Mouse (Mus musculus) erythroid progenitor cell, adult 5-6 weeks (primary cell): Measurements from ENCODE around the gene Nacc1. TPM values are rescaled to one million over a fixed set of nuclear protein-coding genes. Genes with fewer than 3 reads are reported as not detected.
A peak's percentile ranks its signal among the peaks of the same experiment; 100 is the strongest.

Experiments used
- ATAC-seq: replicated peaks from 2 replicates; pipeline ENCODE4 v1.8.0; 2016; ENCODE audit warnings: moderate number of reproducible peaks, mild to moderate bottlenecking, moderate TSS enrichment, inconsistent platforms; ENCODE audit not compliant: poor library complexity, low FRiP score, severe bottlenecking
- total RNA-seq, 2 experiments: library from RNA; stranded (forward) in 1 of 2; stranded (reverse) in 1 of 2; fragments of 150-400 nt in 1 of 2; fragments of 186-747, 209-891 nt in 1 of 2; gene quantifications; 2 replicates each; pipeline versions ENCODE4 v1.2.3 to v1.2.4; 2015 to 2017; ENCODE audit warnings: low replicate concordance in 2 of 2

Nacc1 gene
- total RNA-seq, 2 experiments from 2014 or later, result 16.9 to 24.3 TPM

DNA sequence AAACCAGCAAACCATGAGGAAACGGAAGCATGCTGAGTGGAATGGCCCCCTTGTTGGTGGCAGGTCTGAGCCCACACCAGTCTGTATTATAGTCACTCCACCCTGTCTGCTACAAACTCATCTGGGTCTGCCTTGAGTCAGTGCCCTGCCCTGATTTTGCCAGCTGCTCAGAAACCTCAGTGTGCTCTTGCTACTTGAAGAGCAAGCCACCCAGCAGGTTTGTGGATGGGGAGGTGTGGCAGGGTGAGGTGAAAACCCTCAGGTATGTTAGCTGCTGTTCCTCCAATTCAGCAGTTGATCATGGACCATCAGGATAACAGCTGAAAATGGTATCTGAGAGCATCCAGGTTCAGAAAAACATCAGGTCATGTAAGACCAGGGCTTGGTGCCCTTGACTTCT lies 19.6 kb downstream of the Nacc1 start:
- ATAC-seq, result no peak

DNA sequence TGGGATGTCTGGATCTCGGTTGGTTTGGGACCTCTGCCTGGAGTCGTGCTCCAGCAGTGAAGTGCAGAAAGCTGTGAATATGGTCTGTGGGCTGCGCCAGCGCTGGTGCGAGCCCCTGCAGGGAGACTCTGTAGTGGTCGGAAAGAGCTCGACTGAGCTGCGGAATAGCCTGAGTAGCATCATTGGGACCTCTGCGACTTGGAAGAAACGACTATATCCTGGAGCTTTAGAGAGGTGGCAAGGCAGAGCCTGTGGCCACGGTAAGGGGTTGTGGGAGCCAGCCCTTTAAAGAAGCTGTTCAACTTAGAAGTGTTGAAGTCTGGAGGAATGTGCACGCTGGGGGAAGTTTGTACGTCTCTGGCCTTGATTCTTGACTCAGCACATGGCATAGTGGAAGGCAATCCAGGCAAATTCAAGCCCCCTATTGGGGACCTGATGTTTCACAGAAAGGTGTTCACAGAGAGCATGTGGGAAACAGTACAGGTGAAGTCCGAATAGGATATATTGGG lies 22.2 kb downstream of the Nacc1 start:
- ATAC-seq, result 0 out of 2 replicates have a peak, but pooled peaks have one; percentile 1

DNA sequence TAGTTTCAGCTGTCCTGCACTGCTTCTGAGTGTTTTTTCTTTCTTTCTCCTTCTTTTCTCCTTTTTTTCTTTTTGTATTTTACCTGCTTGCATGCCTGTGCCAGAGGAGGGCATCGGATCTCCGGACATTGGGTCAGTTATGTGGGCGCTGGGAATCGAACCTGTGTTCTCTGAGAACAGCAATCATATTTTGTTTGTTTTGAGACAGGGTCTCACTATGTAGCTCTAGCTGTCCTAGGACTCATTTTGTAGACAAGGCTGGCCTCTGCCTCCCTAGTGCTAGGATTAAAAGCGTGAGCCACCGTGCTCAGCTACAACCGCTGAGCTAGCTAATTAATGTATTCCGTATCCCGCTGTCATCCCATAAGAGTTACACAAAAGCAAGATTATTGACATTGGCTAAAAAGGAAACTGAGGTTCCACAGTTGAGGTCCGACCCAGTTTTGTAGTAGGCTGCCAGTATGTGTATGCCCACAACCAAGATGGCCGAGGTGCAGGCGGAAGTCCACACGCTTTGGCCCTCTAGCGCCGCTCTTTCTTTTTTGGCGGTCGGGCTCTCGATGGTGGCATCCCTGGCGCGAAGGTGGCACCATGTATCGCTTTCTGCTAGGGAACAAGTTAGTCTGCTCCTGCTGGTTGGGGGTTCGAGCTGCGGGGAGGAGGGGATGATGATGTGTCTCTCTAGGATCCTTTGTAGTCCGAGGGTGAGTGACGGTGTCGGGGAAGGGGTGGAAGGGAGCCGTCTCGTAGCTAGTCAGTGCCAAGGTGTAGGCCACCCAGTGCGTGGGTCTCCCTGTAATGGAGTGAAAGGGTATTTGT lies 22.9 kb downstream of the Nacc1 start:
- ATAC-seq, result peak; percentile 68

DNA sequence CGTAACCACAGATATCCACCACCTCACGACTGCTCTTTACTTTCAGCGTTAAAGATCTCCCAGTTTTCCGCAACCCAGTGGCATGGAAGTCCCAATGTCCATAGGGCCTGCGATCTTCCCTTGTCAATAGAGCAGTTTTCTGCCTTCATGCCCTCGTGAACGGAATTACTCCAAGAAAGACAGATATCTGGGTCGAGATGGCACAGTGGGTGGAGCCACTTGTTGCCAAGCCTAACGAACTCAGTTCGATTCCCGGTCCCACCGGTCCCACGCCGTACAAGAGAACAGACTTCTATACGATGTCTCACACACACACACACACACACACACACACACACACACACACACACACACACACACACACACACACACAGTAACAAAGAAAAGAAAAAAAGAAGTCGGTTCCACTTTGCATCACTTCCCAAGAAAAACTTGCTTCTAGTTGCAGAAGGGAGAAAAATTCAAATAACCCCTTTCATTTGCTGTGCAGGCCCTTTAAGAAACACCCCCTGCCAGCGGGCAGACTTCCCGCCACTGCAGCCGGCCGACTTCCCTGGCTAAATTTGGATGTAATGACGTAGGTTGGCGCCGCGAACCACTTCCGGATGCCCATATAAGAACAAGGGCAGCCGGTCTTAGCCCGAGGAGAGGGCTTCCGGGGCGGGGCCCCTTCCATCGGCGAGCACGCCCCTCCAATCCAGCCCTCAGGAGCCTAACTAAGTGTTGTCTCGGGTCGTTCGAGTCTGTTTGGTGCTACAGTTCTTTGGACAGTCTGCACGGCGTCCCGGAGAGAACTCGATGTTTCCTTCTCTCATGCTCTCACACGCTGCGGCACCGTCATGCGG lies 24.0 kb downstream of the Nacc1 start:
- peak; percentile 65 for ATAC-seq

DNA sequence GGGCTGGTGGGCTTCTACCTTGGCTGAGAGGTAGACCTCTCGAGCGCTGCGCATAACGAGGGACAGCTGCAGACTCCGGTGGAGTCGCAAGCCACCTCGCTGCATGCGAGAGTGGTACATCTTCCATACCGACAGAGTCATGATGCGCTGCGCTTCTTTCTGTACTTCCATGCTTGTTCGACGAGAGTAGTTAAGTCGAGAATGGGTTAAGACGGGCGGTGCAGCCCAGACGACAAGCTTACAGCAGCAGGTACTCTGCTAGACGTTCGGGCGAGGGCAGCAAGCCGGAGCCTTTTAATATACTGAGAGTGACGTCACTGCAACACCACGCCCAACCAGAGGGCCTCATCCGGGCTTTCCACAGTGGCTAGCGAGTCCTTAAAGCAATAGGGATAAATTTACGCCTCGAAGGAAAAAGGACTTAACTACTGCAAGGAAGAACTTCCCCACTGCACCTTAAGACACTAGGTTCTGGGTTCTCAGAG lies 25.0 kb downstream of the Nacc1 start, which contains the start of gene Ier2:
TSS of gene Ier2 (minus strand) at position 272 of the 485 bp plus-strand sequence.
- peak; percentile 69 for ATAC-seq

DNA sequence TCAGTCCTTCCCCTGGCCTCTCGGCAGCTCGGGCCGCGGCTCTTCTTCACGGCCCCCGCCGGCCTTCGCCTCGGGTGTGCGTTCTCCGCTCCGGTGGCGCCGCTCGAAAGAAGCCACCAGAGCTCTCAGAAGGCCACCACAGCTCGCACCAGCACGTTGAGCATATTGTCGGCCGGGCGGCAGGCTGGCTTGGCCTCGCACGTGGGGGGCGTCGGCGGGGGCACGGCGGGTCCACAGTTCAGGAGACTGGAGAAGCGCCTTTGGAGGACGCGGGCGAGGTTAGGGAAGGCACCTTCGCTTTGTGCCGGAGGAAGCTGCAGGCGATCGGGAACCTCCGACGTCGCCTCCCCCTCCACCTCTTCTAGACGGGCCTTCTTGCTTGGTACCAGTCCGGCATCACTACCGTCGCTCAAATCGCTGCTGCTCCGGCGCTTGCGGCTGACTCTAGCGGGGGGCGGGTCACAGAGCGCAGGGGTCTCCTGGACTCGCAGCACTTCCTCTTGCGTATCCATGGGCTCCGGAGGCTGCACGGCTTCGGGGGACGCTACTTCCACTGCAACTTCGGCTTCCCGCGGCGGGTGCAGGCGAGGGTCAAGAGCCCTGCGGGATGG lies 25.6 kb downstream of the Nacc1 start:
- 0 out of 2 replicates have a peak, but pooled peaks have one; percentile 0 for ATAC-seq

DNA sequence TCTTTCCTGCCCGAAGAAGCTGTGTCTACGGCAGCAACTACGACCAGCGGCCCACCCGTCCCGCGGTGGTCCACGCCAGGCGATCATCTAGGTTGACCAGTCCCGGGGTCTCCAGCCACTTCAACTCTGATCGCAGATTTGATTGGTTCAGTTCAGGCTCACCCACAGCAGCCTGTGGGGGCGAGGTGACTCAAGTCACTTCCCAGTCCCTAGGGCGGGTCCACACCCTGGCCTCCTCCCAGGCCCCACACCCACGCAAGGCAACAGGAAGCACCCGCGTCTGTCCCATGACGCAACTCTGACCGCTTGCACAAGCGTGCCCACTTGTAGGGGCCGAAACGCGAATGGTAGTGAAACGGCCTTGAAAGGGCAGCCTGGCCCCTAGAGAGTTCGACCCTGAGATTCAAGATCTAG lies 26.2 kb downstream of the Nacc1 start:
- peak; percentile 47 for ATAC-seq

DNA sequence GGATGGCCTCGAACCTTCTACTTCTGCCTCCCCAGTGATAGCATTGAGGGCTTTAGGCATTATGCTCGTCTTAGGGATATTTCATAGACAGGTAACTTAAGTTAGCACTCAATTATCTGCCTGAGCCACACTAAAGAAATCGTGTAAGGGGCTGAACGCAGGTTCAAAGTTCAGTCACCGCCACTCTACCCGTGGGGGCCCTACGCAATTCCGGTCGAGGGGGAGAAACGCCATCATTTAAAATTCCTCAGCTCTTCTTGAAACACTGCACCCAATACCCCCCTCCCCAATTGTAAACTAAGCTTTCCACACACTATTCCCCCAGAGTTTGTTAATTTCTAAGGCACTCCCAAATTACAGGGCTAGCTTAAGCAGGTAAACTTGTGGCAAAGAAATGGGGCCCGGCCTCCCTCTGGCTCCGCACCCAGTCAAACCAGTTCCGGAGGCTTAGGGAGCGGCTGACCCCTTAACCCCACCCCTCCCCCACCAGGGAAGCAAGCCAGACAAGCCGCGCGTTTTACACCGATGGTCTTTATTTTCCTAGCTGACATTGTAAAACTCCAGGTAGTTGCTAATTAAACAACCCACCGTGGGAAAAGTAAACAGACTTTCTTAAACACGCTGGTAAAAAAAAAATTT lies 26.7 kb downstream of the Nacc1 start:
- no peak for ATAC-seq

DNA sequence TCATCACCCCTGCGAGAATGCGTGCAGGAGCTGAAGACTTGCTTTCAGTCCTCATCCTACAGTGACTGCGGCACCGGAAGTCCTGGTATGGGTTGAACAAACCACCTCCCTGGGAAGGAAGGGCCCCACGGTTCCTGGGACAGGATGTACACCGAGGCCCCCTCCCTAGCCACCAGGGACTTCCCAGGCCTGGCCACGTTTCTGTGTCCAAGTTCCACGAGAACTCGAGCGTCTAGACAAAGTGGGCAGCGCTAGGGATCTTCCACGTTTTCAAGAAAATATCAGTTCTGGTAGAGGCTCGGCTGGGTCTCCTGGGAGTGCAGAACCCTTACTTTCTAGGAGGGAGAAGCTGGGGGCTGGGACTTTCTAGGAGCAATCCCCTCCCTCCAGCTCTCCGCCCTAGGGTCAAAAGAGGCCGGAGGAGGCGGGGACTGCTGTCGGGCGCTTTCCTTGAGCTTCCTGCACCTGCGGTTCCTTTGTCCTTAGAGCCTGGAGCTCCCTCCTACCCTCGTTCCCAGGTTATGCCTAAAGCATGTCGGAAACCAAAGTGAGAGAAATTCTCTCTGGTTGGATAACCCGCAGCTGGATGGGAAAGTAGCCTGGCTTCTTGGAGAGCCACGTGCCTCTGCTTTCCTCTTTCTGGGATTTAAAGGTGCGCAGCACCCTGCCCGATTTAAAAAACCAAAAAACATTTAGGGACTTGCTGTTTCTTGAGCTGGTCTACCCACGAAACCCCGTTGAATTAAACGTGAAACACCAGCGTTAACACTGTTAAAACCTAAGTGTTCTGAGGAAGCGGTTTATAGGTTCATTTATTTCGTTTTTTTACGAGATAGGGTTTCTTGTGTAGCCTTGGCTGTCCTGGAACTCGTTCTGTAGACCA lies 27.5 kb downstream of the Nacc1 start:
- no peak for ATAC-seq

DNA sequence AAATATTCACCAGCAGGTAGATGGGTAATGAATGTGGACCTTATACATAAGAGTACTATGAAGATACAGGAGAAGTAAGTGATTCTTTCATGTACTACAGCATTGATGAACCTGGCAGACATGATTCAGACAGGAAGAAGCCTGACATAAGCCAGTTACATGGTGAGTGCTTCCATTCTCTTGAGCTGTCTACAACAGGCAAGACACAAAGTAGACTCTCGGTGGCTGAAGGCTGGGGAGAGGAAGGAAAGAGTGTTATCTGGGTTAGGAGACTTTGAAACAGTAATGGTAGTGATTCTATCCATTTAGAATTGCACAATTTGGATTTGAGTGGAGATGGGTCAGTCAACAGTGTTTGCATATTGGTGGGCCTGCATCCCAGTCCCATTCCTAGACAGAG lies 28.7 kb downstream of the Nacc1 start:
- no peak for ATAC-seq

DNA sequence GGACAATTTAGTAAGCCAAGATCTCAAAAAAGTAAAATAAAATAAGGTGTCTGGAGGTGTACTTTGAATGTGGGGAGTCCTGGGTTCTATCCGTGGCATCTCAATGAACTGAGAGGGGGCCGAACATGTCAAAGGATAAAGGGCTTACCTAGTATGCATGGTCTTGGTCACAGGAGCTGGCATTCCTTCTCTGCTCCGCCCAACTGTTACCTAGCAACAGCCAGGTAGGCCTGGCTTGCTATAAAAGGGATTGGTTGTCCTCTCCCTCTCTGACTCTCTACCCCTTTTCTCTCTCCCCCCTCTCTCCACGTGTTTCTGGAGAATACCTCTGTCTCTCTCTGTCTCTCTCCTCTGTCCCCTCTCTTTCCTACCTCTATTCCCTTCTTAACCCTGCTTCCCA lies 30.0 kb downstream of the Nacc1 start:
- ATAC-seq, result no peak

DNA sequence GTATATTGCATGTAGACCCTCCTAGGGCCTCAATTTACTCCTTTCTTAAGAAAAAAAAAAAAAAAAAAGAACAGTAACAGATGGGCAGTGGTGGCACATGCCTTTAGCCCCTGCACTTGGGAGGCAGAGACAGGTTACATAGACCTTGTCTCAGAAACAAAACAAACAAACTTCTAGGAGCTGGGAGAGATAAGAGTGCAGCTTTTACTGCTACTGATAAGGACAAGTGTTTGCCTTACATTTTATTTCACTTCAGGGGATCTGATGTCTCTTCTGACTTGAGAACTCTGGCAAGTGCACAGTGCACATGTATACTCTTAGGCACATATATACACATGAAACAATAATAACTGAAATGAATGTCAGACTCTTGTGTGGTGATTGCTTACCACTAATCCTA lies 30.5 kb downstream of the Nacc1 start:
- ATAC-seq, result no peak

DNA sequence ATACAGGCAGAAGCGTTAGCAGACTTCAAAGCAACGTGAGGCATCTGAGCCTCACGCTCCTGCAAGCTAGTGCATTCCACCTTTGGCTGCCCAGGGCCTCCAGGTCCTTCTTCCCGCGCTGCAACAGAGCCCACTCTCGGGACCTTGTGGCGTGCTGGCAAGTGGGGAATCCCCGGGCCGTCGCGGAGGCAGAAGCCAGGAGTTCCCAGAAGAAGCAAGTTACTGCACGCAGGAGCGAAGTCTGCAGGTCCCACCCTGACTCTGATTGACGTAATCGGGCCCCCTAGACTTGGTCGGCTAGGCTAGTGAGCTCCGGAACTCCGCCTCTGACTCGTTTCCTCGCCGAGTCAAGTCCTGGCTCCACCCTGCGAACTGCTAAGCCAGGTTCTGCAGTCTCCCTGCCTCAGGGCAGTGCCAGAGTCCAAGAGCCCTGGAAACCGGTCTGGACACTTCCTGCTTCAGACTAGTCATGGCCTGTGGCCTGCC lies 31.0 kb downstream of the Nacc1 start:
- peak; percentile 74 for ATAC-seq

DNA sequence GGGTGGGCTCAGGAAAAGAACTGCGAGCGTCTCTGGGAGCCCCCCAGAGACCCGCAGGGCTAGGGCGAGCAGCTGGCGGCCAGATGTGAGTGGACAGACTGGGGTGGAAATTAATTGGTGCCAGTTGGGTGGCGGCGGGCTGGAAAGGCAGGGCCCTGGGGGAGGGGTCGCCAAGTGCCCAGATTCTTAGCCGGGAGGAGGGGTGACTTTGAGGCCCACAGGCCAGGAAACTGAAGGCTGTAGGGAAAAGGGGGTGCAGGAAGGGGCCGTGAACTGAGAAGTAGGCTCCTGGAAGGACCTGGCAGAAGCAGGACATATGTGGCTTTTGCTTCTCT lies 31.5 kb downstream of the Nacc1 start:
- ATAC-seq, result no peak

DNA sequence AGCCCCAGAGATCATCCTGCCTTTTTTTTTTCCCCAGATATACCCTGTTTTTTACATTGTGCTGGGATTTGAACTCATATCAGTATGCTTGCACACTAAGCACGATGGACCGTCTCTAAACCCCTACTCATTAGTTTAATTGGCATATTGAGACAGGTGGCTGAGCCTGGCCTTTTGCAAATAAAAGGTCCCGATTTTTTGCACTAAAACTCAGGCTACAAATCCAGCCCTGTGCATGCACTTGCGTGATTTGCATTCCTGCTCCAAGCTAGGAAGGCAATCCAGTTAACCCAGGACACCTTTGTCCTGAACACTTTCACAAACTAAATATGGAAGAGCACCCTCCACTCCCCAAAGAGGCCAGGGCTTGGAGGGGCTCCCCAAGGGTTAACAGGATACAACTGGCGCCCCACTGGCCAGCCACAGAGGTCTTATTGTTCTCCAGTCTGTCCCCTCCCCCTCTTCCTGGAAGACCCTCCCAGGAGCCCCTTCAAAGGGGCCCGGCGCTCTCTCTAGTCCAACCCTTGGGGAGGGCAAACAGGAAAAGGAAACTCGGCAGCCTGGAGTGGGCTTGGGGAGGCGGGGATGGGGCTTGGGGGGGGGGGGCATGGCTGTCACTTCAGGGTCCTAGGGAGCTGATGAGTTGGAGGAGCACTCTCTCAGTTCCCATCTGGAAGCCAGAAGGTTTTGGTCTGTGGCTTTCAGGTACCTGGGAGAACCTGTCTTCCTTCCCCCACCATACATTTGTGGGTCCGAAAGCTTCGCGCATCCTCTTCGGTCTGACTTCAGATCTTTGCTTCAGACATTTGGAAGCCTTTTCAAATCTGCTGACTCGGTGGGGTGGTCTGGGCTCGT lies 32.1 kb downstream of the Nacc1 start:
- no peak for ATAC-seq

DNA sequence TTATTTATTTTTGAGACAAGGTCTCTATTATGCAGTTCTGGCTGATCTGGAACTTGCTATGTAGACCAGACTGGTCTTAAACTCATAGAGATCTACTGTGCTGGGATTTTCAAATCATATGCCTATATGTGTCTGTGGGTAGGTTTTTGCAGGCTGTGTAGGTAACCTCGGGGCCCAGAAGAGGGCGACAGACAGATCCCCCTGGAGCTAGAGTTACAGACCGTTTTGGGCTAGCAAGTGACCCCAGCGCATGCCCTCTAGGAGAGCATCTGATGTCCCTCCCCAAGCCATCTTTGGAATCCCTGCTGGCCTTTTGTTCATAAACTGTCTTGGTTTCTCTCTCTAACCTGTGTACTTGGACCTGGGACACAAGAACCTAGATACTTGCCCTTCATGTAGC lies 33.1 kb downstream of the Nacc1 start:
- ATAC-seq, result no peak

DNA sequence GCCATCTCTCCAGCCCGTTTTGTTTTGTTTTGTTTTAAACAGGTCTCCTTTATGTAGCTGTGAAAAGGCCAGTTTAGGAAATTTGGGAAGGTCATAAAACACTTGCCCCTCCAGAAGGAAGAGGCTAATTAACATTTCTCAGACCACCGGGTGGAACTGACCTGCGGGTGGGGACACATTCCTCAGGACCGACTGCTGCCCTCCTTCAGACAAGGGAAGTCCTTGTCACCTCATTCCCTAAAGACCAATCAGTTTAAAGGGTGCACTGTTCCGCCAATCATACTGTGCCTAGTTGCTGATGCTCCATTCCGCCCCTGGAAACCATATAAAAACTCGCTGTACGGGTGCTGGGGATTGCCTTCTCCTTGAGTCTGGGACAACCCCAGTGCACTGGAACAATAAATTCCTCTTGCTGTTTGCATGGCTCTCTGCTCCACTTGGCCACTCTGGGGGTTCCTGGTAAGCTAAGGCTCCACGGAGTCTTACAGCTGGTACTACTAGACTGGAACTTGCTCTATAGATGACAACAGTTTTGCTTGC lies 34.5 kb downstream of the Nacc1 start:
- ATAC-seq, result no peak
